Mouse (Mus musculus) CD4-positive, CD25-positive, alpha-beta regulatory T cell, adult 2 months (primary cell): ENCODE results near the gene Siah3.

Source experiments
- DNase-seq: peaks from one replicate; pipeline ENCODE4 v3.0.0-alpha.2; 2012; ENCODE audit warnings: low read depth, low spot score

Siah3 gene

DNA sequence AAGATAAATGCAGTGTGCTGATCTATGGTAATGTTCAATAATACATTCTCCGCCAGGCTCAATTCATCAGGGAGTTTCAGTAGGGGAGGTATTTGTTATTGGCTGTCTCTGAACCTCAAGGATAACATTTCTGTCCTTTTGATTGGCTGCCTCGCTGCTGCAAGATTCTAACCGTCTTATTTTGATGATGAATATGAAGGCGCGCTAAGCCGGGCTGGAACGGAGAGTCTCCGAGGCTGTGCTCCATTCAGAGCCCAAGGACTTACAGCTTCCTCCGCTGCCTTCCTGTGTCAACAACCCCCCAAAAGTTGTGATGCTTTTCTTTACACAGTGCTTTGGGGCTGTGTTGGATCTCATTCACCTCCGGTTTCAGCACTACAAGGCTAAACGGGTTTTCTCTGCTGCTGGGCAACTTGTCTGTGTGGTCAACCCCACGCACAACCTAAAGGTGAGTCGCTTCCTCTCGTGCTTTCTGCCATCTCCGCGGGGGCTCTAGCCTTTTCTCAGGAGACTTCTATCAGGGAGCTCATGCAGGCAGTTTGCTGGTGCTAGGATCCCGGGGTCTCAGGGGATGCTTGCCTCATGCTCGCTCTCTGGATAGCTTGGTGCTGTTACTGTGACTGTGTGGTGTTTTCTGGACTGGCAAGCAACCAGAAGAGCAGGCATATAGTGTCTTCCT, at the start of gene Siah3:
TSS of gene Siah3 (plus strand) at position 240 of the 679 bp plus-strand sequence.
- peak; percentile 65 for DNase-seq

DNA sequence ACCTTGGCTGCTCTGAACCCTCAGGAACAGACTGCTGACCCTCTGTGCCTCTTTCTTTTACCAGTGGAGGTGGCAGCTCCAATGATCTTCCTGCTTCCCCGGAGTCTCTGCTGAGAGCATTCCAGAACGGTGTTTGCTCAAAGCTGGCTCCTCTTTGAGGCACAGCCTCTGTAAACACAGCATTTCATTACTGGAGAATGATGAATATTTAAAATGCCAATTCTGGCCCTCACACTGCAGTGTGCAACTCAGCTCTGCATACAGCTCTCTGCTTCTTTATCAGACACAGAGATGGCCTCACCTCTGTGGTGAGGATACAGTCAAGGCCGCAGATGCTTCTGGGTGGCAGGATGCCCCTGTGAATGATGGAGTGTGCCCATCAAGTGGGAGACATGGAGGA, 46.0 kb upstream of the Siah3 start:
- DNase-seq: no peak

- no peak for DNase-seq
Measured at GRCm38 (mm10) chr14:75410392-75410791, 45.4 kb upstream of the Siah3 start.

DNA sequence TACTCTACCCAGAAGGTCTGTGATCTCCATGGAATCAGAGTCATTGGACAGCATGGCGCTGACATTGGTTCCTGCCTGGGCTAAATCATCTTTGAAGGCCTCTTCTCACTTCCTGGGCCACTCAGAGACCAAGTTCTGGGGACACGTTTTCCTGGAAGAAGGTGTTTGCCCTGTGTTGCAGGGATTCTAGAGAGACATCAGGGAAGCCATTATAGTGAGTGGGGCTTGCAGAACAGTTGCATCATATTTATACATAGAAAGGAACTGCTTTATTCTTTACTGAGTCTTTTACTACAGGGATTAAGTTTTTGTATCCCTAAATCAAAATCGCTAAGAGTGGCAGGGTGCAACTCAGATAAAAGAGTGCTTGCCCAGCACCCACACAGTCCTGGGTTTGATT, 37.1 kb upstream of the Siah3 start:
- no peak for DNase-seq

DNA sequence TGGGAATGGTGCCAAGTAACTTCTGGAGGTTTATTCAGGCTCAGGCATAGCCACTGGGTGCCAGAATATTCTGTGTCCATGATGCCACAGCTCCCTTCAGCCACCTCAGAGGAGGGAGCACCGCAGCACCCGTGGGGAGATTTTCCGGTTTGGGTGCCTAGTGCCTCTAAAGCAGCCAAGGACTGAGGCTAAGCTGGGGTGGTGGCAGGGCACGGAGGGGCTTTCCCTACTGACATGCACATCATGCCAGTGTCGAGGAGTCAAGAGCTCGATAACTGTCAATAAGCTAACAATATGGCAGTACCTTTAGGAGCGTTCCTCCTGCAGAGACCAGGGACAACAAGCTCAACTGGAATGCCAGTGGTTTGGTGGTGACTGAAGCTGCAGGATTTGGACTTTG, 35.9 kb upstream of the Siah3 start:
- no peak for DNase-seq

- DNase-seq: peak; percentile 31
Measured at GRCm38 (mm10) chr14:75420811-75421210, 35.0 kb upstream of the Siah3 start.

GRCm38 (mm10) chr14:75431173-75431786, 24.5 kb upstream of the Siah3 start:
- DNase-seq: no peak

DNA sequence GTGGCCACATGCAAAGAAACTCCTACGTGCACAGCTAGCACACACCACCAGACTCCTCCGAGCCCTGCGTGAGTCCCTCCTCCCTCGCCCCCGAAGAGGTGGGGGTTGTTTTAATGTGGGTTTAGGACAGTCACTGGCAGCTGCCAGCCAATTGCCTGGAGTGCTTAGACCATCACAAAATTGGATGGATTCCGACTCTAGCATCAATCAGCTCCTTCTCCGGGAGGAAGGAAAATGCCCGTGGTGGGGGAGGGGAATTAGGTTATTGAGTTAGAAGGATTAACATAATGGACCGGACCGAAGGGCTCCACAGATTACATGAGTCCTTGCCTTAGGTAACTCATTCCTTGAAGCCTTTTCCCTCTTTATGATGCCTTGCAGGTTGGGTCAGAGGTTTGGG, 22.9 kb upstream of the Siah3 start:
- no peak for DNase-seq

GRCm38 (mm10) chr14:75434576-75434975, 21.2 kb upstream of the Siah3 start:
- DNase-seq: no peak

- peak; percentile 83 for DNase-seq
Measured at GRCm38 (mm10) chr14:75444486-75445105, 11.2 kb upstream of the Siah3 start.

- DNase-seq: peak; percentile 98
Measured at GRCm38 (mm10) chr14:75445281-75445947, 10.4 kb upstream of the Siah3 start.

GRCm38 (mm10) chr14:75445948-75446281, 9.9 kb upstream of the Siah3 start:
- no peak for DNase-seq

DNA sequence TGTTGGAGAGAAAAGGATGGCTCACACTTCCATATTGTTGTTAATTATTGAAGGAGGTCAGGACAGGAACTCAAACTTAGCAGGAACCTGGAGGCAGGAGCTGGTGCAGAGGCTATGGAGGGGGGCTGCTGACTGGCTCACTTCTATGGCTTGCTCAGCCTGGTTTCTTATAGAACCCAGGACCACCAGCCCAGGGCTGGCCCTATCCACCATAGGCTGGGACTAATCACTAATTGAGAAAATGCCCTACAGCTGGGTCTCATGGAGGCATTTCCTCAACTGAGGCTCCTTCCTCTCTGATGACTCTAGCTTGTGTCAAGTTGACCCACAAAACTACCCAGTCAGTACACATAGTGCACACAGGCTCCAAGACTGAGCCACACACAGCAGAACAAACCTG, 9.5 kb upstream of the Siah3 start:
- DNase-seq: peak; percentile 27

DNA sequence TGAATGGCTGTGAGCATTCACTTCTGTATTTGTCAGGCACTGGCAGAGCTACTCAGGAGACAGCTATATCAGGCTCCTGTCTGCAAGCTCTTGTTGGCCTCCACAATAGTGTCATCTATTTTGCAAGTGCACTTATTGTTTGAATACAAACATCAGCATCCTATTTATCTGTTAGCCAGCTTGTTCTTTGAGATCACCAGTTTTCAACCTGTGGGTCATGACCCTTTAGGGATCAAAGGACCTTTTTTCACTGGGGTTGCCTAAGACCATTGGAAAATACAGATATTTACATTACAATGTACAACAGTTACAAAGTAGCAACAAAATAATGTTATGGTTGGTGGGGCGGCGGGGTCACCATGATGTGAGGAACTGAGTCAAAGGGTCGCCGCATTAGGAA, 1.9 kb upstream of the Siah3 start:
- no peak for DNase-seq

GRCm38 (mm10) chr14:75454716-75455115, 1.1 kb upstream of the Siah3 start:
- DNase-seq: peak; percentile 26

DNA sequence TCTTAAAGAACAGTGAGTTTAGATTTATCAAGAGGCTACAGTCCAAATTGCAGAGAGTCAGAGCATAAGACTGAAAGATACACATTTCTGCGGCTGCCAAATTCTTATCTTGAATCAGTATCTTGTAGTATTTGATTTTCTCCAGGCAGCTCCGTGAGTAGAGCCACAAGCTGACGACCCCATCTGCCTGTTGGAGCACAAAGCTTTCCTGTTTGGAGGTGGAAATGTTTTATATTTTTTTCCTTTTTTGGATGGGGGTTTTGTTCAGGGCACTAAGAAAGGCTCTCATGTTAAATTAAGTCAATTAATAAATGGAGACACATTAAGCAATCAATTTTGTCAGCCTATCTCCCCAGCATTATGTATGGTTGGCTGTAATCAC, 430 bp upstream of the Siah3 start:
- DNase-seq: no peak

- DNase-seq: peak; percentile 85
Measured at GRCm38 (mm10) chr14:75456489-75457220, 873 bp downstream of the Siah3 start.

GRCm38 (mm10) chr14:75457221-75457600, 1.4 kb downstream of the Siah3 start:
- DNase-seq: no peak

DNA sequence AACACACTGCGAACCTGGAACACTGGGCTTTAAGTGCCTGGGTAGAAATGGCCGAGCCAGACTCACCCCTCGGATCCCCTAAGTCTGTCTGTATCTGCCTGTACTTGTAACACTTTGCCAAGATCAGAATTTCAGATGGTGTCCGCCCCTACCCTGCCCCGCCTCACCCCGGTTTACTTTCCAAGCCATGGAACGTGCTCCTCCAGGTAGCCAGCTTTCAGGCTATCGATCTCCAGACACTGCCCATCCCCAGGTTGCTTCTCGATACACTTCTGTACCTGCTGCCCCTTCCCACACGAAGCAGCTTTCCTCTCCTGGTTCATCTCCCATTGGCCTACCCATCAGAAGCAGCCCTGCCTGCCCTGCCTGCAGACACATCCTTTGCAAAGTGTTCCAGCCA, 3.6 kb downstream of the Siah3 start:
- no peak for DNase-seq

DNA sequence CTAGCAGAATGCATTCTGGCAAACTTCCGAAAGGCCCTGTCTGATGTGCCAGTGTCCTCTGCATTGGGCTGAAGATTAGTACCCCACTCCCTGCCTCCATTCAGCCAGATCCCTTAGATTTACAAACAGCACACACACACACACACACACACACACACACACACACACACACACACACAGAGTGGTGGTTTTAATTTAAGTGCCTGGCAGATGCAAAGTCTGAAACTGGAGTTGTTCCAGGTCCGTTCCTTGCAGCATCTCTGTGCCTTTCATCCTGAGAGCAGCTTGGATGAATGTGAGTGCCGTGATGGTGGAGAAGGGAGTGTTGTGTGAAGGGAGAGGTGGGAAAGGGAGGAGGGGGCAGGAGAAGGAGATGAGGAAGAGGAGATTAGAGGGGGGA, 4.2 kb downstream of the Siah3 start:
- no peak for DNase-seq

- DNase-seq: no peak
Measured at GRCm38 (mm10) chr14:75460436-75460835, 4.7 kb downstream of the Siah3 start.

- DNase-seq: no peak
Measured at GRCm38 (mm10) chr14:75461770-75462169, 6.0 kb downstream of the Siah3 start.
